Mouse (Mus musculus): ENCODE data around the gene Hexb. TPM values are rescaled to one million over a fixed set of nuclear protein-coding genes. Genes with fewer than 3 reads are reported as not detected.

Hexb gene
- polyA plus RNA-seq, 2 experiments, result 12.8 to 18.4 TPM

DNA sequence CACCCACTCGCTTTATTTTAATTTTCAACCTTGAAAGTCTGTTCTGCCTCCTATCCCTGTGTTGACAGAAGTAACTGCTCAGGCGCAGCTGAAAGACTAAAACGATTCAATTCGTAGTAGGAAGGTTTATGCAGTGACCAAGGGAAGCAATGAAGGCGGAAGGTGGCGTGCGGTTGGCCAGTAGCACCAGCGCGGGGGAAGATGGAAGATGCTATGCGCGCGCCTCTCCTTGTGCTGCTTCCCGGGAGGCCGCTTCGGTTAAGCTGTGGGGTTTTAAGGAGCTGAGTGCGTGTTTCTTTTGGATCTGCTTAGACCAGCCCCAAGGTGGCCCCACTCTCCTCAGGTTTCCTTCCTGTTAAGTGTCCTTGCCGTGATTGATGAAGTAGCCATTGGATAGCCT is 27.0 kb upstream of the Hexb start:
- Histone ChIP-seq H3K4me1 (replicated peaks; ENCODE audit: control insufficient read depth in 2 of 2, insufficient read depth in 2 of 2, low read length in 1 of 2) (0 out of 4 replicates have a peak, but pooled peaks cover 0 to 6% of the 10 kb centered on the region in 2 experiments), H3K27me3 (ENCODE audit: control insufficient read depth, insufficient read depth, low read length) (no peaks in the 10 kb centered on the region), H3K9me3 (ENCODE audit: control insufficient read depth, low read length) (no peaks in the 10 kb centered on the region), H3K36me3 (replicated peaks; ENCODE audit: control insufficient read depth, insufficient read depth, low read depth) (no peaks in the 10 kb centered on the region), H3K4me3 (ENCODE audit: insufficient read depth in 1 of 2, low read depth in 2 of 2, low read length in 2 of 2) (no peak overlapping the region), H3K27ac (no peak overlapping the region), H3K9ac (replicated peaks) (no peak overlapping the region), H3K4me2 (ENCODE audit: low read depth) (no peak overlapping the region)
- whole genome bisulfite sequencing (ENCODE audit: insufficient replicate concordance), result 59% methylated on average over 17 of the region's 17 CpGs
- no peak for DNase-seq (ENCODE audit: low read depth in 3 of 3, low spot score in 3 of 3)
- TF ChIP-seq EP300 (IDR thresholded peaks at IDR 0.05; ENCODE audit: low read depth), result no peak
- no peak for TF ChIP-seq CTCF (IDR thresholded peaks at IDR 0.05; ENCODE audit: low read depth)
- no peak for ATAC-seq (ENCODE audit: insufficient read depth)

DNA sequence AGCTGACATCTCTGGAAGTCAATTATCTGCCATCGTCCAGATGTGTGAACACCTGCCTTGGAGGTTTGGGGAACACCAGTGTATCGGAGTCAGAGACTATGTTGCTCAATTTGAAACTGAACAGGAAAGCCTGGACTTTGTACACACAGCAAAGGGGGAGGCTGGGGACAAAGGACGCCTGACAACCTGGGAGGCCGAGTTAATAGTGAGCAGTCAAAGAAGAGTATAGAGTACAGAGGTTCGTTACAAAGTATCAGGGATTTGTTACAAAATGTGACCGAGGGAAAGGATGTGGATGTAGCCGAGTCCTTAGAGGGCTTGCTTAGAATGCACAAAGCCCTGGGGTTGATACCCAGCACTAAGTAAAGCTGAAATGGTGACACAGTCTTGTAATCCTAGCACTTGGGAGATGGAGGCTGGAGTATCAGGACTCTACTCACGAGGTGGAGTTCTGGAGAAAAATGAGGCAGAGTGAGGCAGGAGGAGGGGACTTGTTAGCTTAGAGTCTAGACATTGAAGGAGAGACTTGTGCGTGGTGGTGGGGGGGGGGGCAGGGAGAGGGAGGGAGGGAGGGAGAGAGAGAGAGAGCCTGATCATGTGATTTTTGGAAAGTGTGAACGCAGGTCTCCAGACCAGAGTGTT is 26.3 kb upstream of the Hexb start:
- Histone ChIP-seq H3K9ac (replicated peaks) (no peak overlapping the region), H3K4me1 (replicated peaks; ENCODE audit: control insufficient read depth in 2 of 2, insufficient read depth in 2 of 2, low read length in 1 of 2) (0 out of 4 replicates have a peak, but pooled peaks cover 0 to 6% of the 10 kb centered on the region in 2 experiments), H3K27me3 (ENCODE audit: control insufficient read depth, insufficient read depth, low read length) (no peaks in the 10 kb centered on the region), H3K36me3 (replicated peaks; ENCODE audit: control insufficient read depth, insufficient read depth, low read depth) (no peaks in the 10 kb centered on the region), H3K9me3 (ENCODE audit: control insufficient read depth, low read length) (no peaks in the 10 kb centered on the region), H3K27ac (0 out of 2 replicates have a peak overlapping the region, but pooled peaks have one; percentile 22), H3K4me3 (ENCODE audit: insufficient read depth in 1 of 2, low read depth in 2 of 2, low read length in 2 of 2) (no peak overlapping the region), H3K4me2 (ENCODE audit: low read depth) (no peak overlapping the region)
- DNase-seq (ENCODE audit: low read depth in 3 of 3, low spot score in 3 of 3) (peak in 1 of 3 experiments; percentile 20), ATAC-seq (ENCODE audit: insufficient read depth) (peak; percentile 62)
- 53% methylated on average over 10 of the region's 10 CpGs for WGBS (ENCODE audit: insufficient replicate concordance)
- TF ChIP-seq EP300 (IDR thresholded peaks at IDR 0.05; ENCODE audit: low read depth) (no peak), CTCF (IDR thresholded peaks at IDR 0.05; ENCODE audit: low read depth) (no peak)

DNA sequence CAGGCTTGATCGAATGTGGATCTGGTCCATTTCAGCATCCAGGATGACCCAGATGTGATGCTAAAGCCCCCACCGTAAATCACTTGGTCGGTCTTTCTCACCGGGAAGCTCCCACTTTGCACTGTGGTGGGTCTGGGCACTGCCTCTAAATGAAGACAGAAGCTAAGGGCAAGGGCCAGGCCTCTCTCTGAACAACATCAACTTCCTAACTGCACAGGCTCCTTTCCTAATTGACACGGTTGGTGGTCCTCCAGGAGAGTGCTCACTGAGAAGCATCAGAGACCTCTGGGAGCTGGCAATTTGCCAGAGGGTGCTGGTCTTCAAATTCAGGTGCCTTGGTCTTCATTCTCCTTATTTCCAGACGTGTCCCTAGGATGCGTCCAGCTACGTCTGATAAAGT is 25.7 kb upstream of the Hexb start:
- Histone ChIP-seq H3K9me3 (ENCODE audit: control insufficient read depth, low read length) (no peaks in the 10 kb centered on the region), H3K27ac (no peak overlapping the region), H3K36me3 (replicated peaks; ENCODE audit: control insufficient read depth, insufficient read depth, low read depth) (no peaks in the 10 kb centered on the region), H3K4me3 (ENCODE audit: insufficient read depth in 1 of 2, low read depth in 2 of 2, low read length in 2 of 2) (no peak overlapping the region), H3K4me1 (replicated peaks; ENCODE audit: control insufficient read depth in 2 of 2, insufficient read depth in 2 of 2, low read length in 1 of 2) (0 out of 4 replicates have a peak, but pooled peaks cover 0 to 6% of the 10 kb centered on the region in 2 experiments), H3K9ac (replicated peaks) (no peak overlapping the region), H3K27me3 (ENCODE audit: control insufficient read depth, insufficient read depth, low read length) (no peaks in the 10 kb centered on the region), H3K4me2 (ENCODE audit: low read depth) (no peak overlapping the region)
- no peak for TF ChIP-seq EP300 (IDR thresholded peaks at IDR 0.05; ENCODE audit: low read depth)
- no peak for TF ChIP-seq CTCF (IDR thresholded peaks at IDR 0.05; ENCODE audit: low read depth)
- ATAC-seq (ENCODE audit: insufficient read depth), result no peak
- 69% methylated on average over 8 of the region's 8 CpGs for WGBS (ENCODE audit: insufficient replicate concordance)
- DNase-seq (ENCODE audit: low read depth in 3 of 3, low spot score in 3 of 3), result no peak

DNA sequence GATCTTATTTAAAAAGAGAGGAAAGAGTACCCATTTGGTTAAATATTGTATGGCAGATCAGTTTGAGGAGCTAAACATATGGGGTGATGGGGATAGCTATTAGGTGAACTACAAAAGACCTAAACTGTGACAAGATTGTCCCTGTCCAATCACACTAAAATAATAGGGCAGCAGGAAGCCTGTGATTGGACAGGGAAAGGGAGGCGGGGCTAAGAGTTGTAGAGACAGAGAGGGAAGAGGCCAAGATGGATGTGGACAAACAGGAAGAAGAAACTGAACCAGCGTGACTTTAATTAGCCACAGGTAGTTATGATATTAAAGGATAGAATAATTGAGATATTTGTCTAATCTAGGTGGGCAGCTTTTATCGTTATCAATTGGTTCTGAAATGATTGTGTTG is 21.9 kb upstream of the Hexb start:
- H3K36me3 ChIP-seq (replicated peaks; ENCODE audit: control insufficient read depth, insufficient read depth, low read depth), result no peaks in the 10 kb centered on the region
- TF ChIP-seq CTCF (IDR thresholded peaks at IDR 0.05; ENCODE audit: low read depth) (no peak), EP300 (IDR thresholded peaks at IDR 0.05; ENCODE audit: low read depth) (no peak)
- H3K27ac ChIP-seq, result no peak overlapping the region
- 70% methylated on average over 3 of the region's 3 CpGs for WGBS (ENCODE audit: insufficient replicate concordance)
- no peaks in the 10 kb centered on the region for H3K9me3 ChIP-seq (ENCODE audit: control insufficient read depth, low read length)
- no peak overlapping the region for H3K4me2 ChIP-seq (ENCODE audit: low read depth)
- no peak overlapping the region for H3K9ac ChIP-seq (replicated peaks)
- 0 out of 4 replicates have a peak, but pooled peaks cover 0 to 6% of the 10 kb centered on the region in 2 experiments for H3K4me1 ChIP-seq (replicated peaks; ENCODE audit: control insufficient read depth in 2 of 2, insufficient read depth in 2 of 2, low read length in 1 of 2)
- DNase-seq (ENCODE audit: low read depth in 3 of 3, low spot score in 3 of 3) (no peak), ATAC-seq (ENCODE audit: insufficient read depth) (no peak)
- no peaks in the 10 kb centered on the region for H3K27me3 ChIP-seq (ENCODE audit: control insufficient read depth, insufficient read depth, low read length)
- H3K4me3 ChIP-seq (ENCODE audit: insufficient read depth in 1 of 2, low read depth in 2 of 2, low read length in 2 of 2), result no peak overlapping the region

DNA sequence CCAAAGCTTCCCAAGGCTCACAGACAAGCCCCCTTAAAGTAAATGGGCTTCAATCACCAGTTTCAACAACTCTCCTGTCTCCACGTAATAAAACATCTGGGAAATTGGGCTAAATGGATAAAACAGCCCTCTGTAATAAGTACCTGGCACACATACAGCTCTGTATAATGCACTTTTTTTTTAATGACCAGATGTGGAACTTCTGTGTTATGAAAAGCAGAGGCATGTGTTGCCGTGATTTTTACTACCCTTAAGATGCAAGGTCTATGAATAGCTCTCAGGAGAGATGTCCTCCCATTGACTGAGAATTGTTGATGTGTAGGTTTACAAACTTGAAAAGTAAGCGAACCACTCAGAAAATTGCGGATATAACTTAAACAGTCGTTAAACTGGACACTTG is 18.0 kb upstream of the Hexb start:
- DNase-seq (ENCODE audit: low read depth in 3 of 3, low spot score in 3 of 3) (no peak), ATAC-seq (ENCODE audit: insufficient read depth) (no peak)
- no peaks in the 10 kb centered on the region for H3K9me3 ChIP-seq (ENCODE audit: control insufficient read depth, low read length)
- H3K4me3 ChIP-seq (ENCODE audit: insufficient read depth in 1 of 2, low read depth in 2 of 2, low read length in 2 of 2), result no peak overlapping the region
- H3K9ac ChIP-seq (replicated peaks), result no peak overlapping the region
- H3K36me3 ChIP-seq (replicated peaks; ENCODE audit: control insufficient read depth, insufficient read depth, low read depth), result no peaks in the 10 kb centered on the region
- H3K4me2 ChIP-seq (ENCODE audit: low read depth), result no peak overlapping the region
- no peak for TF ChIP-seq EP300 (IDR thresholded peaks at IDR 0.05; ENCODE audit: low read depth)
- TF ChIP-seq CTCF (IDR thresholded peaks at IDR 0.05; ENCODE audit: low read depth), result no peak
- H3K4me1 ChIP-seq (replicated peaks; ENCODE audit: control insufficient read depth in 2 of 2, insufficient read depth in 2 of 2, low read length in 1 of 2), result no peaks in the 10 kb centered on the region
- WGBS (ENCODE audit: insufficient replicate concordance), result 66% methylated on average over 5 of the region's 5 CpGs
- H3K27ac ChIP-seq, result no peak overlapping the region
- no peaks in the 10 kb centered on the region for H3K27me3 ChIP-seq (ENCODE audit: control insufficient read depth, insufficient read depth, low read length)

All from liver, embryonic 14.5 days (tissue).